Mouse (Mus musculus) lung, embryonic 14.5 days (tissue): ENCODE results near the gene Arhgap8. TPM values are rescaled to one million over a fixed set of nuclear protein-coding genes. Genes with fewer than 3 reads are reported as not detected.

Experiments
- ATAC-seq: fragments of 200-750 bp; cut with Nextera tagmentation; 2 replicates; pipeline ENCODE4 v1.8.0; 2017; ENCODE audit warnings: mild to moderate bottlenecking, moderate TSS enrichment, moderate library complexity; ENCODE audit not compliant: insufficient read depth
- DNase-seq: peaks from one replicate; pipeline ENCODE4 v3.0.0-alpha.2; 2015
- H3K27ac ChIP-seq: fragments of 300-500 bp; sonication (generic); 2 replicates; pipeline ENCODE4 v1.5.1; 2014; ENCODE audit warnings: low read depth, mild to moderate bottlenecking, moderate library complexity
- H3K27me3 ChIP-seq: fragments of 300-500 bp; sonication (generic); 2 replicates; pipeline ENCODE4 v1.6.1; 2014; ENCODE audit warnings: low read length, control low read depth; ENCODE audit not compliant: insufficient read depth
- H3K36me3 ChIP-seq: fragments of 300-500 bp; sonication (generic); 2 replicates; pipeline ENCODE4 v1.6.1; 2014; ENCODE audit warnings: control low read depth; ENCODE audit not compliant: insufficient read depth
- H3K4me1 ChIP-seq: fragments of 300-500 bp; sonication (generic); 2 replicates; pipeline ENCODE4 v1.6.1; 2014; ENCODE audit warnings: antibody characterized with exemption, control low read depth; ENCODE audit not compliant: insufficient read depth
- H3K4me2 ChIP-seq: fragments of 300-500 bp; sonication (generic); 2 replicates; pipeline ENCODE4 v1.6.1; 2014; ENCODE audit warnings: mild to moderate bottlenecking
- H3K4me3 ChIP-seq: fragments of 300-500 bp; sonication (generic); 2 replicates; pipeline ENCODE4 v1.5.1; 2014; ENCODE audit warnings: low read depth, low read length
- H3K9ac ChIP-seq: fragments of 300-500 bp; sonication (generic); 2 replicates; pipeline ENCODE4 v1.6.1; 2014
- H3K9me3 ChIP-seq: fragments of 300-500 bp; sonication (generic); 2 replicates; pipeline ENCODE4 v1.6.1; 2016; ENCODE audit warnings: low read depth, low read length, control low read depth
- CTCF ChIP-seq: IDR thresholded peaks from 2 replicates; pipeline ENCODE4 v1.5.1; 2016; ENCODE audit warnings: antibody characterized with exemption, low read depth
- WGBS: fragments of 180-500 bp; shearing (Covaris S2); extraction: QIAGEN DNeasy Blood & Tissue Kit; methylation state at CpG from one replicate; pipeline ENCODE4 v1.1.7; 2014; 5-methylcytosine and 5-hydroxymethylcytosine counted together
- polyA plus RNA-seq: library from polyadenylated mRNA; unstranded; fragments of >200 nt; fragmentation: Nextera tagmentation; extraction: Ambion mirVana; gene quantifications from 2 replicates; pipeline ENCODE4 v1.2.1, GENCODE M21; 2014

The Arhgap8 gene
- polyA plus RNA-seq, 1 experiment from 2014 or later = 18.1 TPM

DNA sequence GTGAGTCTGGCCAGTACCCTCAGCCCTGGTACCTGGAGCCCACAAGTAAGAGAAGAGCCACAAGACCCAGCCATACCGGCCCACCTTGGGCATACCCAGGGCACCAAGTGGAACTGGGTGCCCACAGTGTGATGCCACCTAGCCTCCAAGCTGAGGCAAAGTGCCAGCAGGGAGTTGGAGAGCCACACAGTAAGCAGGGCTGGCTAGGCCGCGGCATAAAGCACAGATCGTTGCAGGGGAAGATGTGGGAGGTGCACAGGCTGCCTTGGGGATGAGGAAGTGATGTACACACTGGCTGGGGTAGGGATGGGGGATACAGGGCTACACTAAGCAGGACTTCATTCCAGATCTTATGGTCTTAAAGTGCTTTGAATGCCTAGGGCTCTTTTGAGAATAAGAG is 101.0 kb downstream of the Arhgap8 start:
- H3K9me3 ChIP-seq = no peaks in the 10 kb centered on the region
- H3K4me3 ChIP-seq = no peak overlapping the region
- no peak overlapping the region for H3K4me2 ChIP-seq
- no peaks in the 10 kb centered on the region for H3K4me1 ChIP-seq
- no peak overlapping the region for H3K9ac ChIP-seq
- no peak for ATAC-seq
- no peak overlapping the region for H3K27ac ChIP-seq
- DNase-seq = no peak
- no peaks in the 10 kb centered on the region for H3K36me3 ChIP-seq
- no peaks in the 10 kb centered on the region for H3K27me3 ChIP-seq
- TF ChIP-seq CTCF = no peak
- WGBS = 90% methylated on average over 4 of the region's 4 CpGs

Other genes with a start within 250 kb of the Arhgap8 start
- gene Rtl6, start 162.2 kb upstream of the Arhgap8 start, polyA plus RNA-seq = 8.6 and 8.7 TPM in 2 replicates
- gene Prr5, start 50.4 kb upstream of the Arhgap8 start, polyA plus RNA-seq = 24.5 and 27.8 TPM in 2 replicates
- 0.88 and 1.8 TPM in 2 replicates for gene Phf21b, start 136.0 kb downstream of the Arhgap8 start, polyA plus RNA-seq
- gene Gm29666, start 200.0 kb downstream of the Arhgap8 start, polyA plus RNA-seq = 0.47 and 0.63 TPM in 2 replicates
- 44.5 and 48.2 TPM in 2 replicates for gene Nup50, start 203.4 kb downstream of the Arhgap8 start, polyA plus RNA-seq